Mouse (Mus musculus) gastrocnemius, postnatal 4 days (tissue): Measurements from ENCODE around the gene Sema4d. TPM values are rescaled to one million over a fixed set of nuclear protein-coding genes. Genes with fewer than 3 reads are reported as not detected.
A peak's percentile ranks its signal among the peaks of the same experiment; 100 is the strongest.

Experiments
- DNase-seq, 2 experiments: peaks; one replicate each; pipeline ENCODE4 v3.0.0; 2021 to 2022; ENCODE audit warnings: low spot score in 2 of 2, mixed read lengths in 2 of 2
- total RNA-seq, 2 experiments: library from RNA; stranded (reverse); gene quantifications; 2 replicates each; pipeline ENCODE4 v1.2.3; 2021

Sema4d gene
- total RNA-seq, 2 experiments from 2014 or later = 75.1 to 92.5 TPM

DNA sequence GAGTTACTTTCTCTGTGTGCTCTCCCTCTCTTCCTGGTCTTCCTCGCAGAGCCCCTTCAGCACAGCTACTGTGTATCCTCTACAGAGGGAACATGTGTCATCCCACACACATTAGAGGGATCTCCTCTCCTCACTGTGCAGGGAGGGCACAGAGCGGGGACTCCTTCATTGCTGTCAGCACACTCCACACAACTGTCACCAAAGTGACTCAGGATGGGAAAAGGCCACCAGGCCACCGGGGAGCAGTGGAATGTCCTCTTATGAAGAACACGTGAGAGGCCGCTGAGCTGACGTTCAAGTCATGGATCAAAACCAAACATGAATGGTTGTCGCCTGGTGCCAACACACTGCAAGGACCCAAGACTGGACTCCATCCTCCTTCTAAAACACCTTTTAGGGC, 38.0 kb downstream of the Sema4d start:
- no peak for DNase-seq

GRCm38 (mm10) chr13:51754559-51755126, 38.9 kb downstream of the Sema4d start:
- DNase-seq = no peak

DNA sequence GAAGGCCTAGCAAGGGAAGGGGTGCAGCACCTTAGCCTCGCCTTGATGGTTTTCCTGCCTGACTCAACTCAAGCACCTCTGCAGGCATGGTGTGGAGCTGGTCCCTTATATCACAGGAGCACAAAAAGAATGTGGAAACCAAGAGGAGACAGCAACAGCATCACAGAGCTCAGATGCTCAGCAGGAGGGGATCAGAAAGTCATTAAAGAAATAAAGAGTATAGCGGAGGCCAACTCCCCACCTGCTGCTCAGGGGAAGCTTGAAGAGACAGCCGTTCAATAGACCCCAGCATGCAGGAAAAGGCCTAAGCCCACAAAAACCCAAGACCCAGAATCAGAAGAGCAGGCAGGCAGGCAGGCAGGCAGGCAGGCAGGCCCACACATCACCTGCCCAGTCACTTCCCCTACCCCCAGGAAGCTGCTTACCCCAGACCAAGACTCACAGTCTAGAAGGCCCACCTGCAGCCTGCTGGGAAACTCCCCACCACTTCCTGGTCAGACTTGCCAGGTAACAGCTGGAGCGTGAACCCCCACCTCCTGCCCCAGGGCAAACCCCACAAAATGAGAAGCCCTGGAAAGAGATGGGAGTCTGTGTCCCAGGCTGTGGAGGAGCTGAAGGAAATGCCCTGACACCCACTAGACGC, 39.6 kb downstream of the Sema4d start:
- no peak for DNase-seq

- no peak for DNase-seq
These were observed 40.4 kb downstream of the Sema4d start for GRCm38 (mm10) chr13:51753168-51753465.

GRCm38 (mm10) chr13:51752346-51753167, 41.0 kb downstream of the Sema4d start:
- no peak for DNase-seq

DNA sequence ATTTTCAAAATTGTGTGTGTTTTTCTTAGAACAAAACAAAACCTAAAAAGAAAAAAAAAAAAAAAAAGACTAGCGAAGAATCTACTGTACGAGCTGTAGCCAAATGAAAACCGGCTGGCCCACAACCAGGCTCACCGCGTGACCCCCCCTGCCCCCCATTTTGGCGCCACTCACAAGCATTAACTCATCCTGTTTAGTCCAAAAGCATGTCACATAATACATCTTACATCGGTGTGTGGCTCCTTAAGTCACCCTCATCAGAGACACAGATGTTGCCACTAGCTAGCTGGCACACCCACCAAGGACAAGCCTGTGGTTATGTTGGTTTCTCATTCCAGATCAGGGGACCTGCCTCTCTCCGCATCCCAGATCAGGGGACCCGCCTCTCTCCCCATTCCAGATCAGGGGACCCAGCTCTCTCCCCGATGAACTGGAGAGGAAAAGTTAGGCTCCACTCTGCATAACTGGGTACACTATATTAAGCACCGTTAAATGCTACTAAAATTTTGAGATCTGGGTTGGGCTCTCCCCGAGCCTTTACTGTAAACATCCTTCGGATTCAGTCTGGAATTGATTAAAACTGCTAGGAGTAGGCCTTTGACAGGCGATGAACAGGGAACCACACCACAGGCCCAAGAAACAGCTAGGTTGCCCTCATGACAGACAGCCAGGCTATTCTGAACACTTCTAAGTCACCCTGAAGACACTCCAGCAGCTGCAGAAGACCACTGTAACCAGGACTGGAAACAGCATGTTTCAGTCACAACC, 43.8 kb downstream of the Sema4d start:
- no peak for DNase-seq

DNA sequence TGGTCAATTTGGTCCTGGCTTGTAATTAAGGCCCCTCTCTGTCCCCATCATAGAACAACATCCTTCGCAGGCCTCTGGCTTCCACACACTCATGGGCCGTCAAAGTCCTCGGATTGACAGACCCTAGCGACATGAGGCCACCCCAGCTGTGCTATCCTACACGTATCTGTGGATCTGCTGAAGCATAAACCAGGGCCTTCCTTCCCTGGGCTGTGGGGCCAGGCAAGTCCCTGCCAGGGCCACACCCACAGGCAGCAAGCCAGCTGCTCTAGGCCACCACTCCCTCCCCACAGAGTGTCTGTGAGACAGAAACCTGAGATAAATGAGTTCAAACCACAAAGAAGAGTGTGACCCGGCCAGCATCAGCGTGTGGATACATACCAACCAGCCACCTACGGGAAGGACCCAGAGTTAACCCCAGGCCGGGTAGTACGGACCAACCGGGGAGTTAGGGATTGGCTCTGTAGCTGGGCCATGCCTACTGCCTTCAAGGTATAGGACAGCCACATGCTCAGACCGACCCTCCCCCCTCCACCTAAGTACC, 45.5 kb downstream of the Sema4d start:
- peak in 1 of 2 experiments; percentile 62 for DNase-seq

- no peak for DNase-seq
These were observed 46.5 kb downstream of the Sema4d start for GRCm38 (mm10) chr13:51747069-51747468.

DNA sequence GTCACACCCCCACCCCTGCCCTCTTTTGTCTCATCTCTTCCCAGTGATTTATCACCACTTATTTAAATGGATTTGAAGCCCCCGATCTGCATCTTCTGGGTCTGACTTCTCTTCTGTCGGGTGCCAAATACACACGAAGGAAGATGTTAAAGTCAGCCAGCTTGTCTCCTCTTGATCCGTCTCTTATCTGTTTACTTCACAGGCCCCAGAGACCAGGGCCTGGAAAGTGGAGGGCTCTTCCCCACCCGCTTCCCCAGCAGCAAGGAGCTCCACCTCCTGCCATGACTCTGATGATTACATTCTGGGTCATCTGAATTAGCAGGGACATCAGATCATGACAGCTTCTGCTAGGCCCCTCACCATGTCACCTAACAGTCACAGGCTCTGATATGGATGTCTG, 47.7 kb downstream of the Sema4d start:
- no peak for DNase-seq

- no peak for DNase-seq
These were observed 49.7 kb downstream of the Sema4d start for GRCm38 (mm10) chr13:51743855-51744254.

GRCm38 (mm10) chr13:51742551-51743052, 50.9 kb downstream of the Sema4d start:
- DNase-seq = no peak

GRCm38 (mm10) chr13:51740776-51741175, 52.8 kb downstream of the Sema4d start:
- DNase-seq = no peak

DNA sequence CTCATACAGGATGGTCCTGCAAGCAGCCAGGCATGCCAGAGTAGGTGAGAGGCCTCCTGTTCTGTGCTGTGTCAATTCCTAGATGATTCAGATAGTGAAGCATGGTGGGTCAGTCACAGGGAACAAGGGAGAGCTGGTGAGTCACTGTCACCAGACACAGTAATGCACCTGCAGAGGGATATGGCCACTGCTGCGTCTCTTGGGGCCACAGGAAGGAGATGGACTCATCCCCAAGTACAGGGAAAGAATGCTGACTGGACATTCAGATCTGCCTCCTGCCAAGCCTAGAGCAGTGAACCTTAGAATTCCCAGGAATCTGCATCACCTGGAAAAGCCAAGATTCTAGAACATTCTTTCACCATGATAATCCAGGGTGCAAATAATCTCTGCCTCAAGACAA, 53.8 kb downstream of the Sema4d start:
- DNase-seq = no peak

- DNase-seq = no peak
These were observed 54.9 kb downstream of the Sema4d start for GRCm38 (mm10) chr13:51738531-51739117.

DNA sequence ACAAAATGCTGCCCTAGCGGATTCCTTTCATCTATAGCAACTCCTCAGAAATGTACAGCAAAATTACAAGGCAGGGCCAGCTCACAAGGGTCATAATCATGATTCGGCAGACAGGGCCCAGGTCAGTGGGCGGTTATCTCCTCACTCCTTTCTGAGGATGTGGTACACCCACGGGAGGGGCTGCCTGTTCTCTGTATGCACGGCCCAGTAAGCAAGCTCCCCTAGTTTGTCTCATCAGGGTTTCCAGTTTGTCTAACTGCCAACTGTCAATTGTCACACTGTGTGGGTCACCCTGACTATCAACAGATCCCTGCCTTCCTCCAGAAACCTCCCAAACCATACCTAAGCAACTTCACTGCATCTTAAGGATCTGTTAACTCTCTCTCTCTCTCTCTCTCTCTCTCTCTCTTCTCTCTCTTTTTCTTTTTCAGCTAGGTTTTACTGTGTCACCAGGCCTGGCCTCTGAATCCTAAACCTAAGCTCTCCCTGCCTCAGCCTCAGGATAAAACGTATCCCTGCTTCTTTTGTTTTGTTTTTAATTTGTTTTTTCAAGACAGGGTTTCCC, 55.5 kb downstream of the Sema4d start:
- no peak for DNase-seq

DNA sequence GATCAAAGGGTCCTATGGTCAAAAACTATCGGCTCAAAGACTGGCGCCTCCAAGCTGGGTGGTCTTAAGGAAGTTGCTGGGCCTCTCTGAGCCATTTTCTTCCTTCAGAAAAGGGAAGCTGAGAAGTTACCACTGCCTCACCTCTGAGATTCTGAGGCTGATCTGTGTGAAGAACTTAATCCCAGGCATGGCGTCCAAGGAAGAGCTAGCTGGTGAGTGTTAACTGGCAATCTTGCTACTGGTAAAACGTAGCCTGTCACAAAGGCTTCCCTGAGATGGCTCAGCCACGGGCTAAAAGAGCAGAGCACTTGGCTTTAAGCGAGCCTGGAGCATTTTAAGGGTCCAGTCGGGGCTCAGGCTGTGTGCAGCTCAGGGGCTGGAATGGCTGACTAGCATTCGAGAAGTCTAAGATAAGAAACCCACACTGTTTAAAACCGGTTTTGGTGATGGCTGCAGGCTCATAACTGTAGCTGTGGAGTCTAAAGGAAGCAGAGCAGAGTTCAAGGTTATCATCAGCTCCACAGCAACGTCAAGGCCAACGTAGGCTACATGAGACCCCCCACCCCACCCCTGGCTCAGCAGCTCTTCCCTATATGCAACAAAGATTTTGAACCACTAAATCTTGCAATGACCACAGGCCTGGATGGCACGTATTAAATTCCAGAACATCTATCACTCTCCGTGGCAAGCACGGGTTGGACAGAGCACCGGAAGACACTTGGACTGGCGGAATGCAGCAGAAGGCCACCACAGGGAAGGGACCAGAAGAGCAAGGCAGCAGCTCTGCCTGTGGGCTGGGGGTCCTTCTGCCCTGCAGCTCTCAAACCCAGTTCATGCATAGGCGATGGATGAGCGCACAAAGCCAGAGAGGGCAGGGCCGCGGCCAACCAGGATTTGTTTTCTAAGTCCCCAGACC, 56.3 kb downstream of the Sema4d start:
- DNase-seq = no peak

DNA sequence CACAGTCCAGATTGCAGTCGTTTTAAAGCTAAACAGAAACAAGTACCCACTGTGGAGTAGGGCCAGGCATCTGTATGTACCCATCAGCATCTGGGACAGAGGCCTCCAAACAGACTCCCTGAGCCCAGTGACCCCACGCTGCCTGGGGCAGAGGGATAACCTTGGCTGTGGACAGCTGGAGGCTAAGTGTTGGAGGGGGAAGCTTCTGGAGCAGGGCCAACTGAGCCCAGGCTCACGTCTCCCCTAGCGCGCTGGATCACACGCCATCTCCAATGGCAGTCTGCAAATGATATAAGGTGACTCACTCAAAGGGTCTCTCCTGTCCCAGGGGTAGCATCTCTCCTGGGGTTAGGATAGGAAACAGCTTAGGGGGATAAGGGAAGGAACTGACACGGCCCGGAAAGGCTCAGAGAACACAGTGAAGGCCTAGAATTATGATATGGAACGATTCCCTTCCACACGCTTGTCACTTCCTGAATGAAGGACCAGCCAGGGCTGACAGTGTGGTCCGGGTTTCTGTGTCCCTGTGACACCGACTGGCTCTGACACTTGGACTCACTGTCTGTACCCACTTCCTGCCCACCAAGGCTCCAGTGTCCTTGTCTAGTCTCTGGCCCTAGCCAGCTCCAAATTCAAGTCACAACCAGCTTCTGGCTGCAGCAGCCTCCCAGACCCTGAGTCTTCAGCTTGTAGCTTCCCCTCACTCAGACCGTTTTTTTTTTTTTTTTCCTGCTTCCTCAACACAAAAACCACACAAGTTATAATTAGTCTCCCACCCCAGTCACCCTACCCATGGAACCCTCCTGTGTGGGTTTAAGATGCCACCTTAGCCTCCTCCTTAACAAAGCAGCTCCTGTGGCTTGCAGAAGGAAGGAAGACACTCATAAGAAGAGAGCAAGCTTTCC, 57.3 kb downstream of the Sema4d start:
- DNase-seq = no peak

- no peak for DNase-seq
These were observed 59.0 kb downstream of the Sema4d start for GRCm38 (mm10) chr13:51734556-51734955.
